Mouse (Mus musculus) limb, embryonic 13.5 days (tissue): ENCODE measurements around the gene Asdurf. TPM values are rescaled to one million over a fixed set of nuclear protein-coding genes. Genes with fewer than 3 reads are reported as not detected.

ENCODE experiments used
- ATAC-seq: fragments of 200-750 bp; cut with Nextera tagmentation; 2 replicates; pipeline ENCODE4 v1.8.0; 2017; ENCODE audit warnings: low read depth, moderate number of reproducible peaks, moderate TSS enrichment; ENCODE audit not compliant: low FRiP score
- H3K27ac ChIP-seq: fragments of 300-500 bp; sonication (generic); 2 replicates; pipeline ENCODE4 v1.5.1; 2015; ENCODE audit warnings: inconsistent platforms, mild to moderate bottlenecking, moderate library complexity
- H3K27me3 ChIP-seq: fragments of 300-500 bp; sonication (generic); 2 replicates; pipeline ENCODE4 v1.6.1; 2015; ENCODE audit warnings: mild to moderate bottlenecking, inconsistent platforms
- H3K36me3 ChIP-seq: fragments of 300-500 bp; sonication (generic); 2 replicates; pipeline ENCODE4 v1.6.1; 2015; ENCODE audit warnings: inconsistent platforms, mild to moderate bottlenecking, moderate library complexity
- H3K4me1 ChIP-seq: fragments of 300-500 bp; sonication (generic); 2 replicates; pipeline ENCODE4 v1.6.1; 2015; ENCODE audit warnings: inconsistent platforms
- H3K4me2 ChIP-seq: fragments of 300-500 bp; sonication (generic); replicated peaks from 2 replicates; pipeline ENCODE4 v1.6.1; 2015; ENCODE audit warnings: inconsistent platforms, mild to moderate bottlenecking, moderate library complexity
- H3K4me3 ChIP-seq: fragments of 300-500 bp; sonication (generic); 2 replicates; pipeline ENCODE4 v1.5.1; 2015; ENCODE audit warnings: moderate library complexity, mild to moderate bottlenecking, inconsistent platforms
- H3K9ac ChIP-seq: fragments of 300-500 bp; sonication (generic); 2 replicates; pipeline ENCODE4 v1.6.1; 2015; ENCODE audit warnings: mild to moderate bottlenecking, inconsistent platforms
- H3K9me3 ChIP-seq: fragments of 300-500 bp; sonication (generic); 2 replicates; pipeline ENCODE4 v1.6.1; 2016; ENCODE audit warnings: inconsistent platforms
- WGBS: fragments of 180-500 bp; shearing (Covaris S2); methylation state at CpG from one replicate; pipeline ENCODE4 v1.1.7; 2015; 5-methylcytosine and 5-hydroxymethylcytosine counted together
- polyA plus RNA-seq: library from polyadenylated mRNA; unstranded; fragments of >200 nt; fragmentation: Nextera tagmentation; extraction: Ambion mirVana; gene quantifications from 2 replicates; pipeline ENCODE4 v1.2.1, GENCODE M21; 2015

Asdurf gene
- polyA plus RNA-seq, 1 experiment from 2014 or later: 1.2 TPM

DNA sequence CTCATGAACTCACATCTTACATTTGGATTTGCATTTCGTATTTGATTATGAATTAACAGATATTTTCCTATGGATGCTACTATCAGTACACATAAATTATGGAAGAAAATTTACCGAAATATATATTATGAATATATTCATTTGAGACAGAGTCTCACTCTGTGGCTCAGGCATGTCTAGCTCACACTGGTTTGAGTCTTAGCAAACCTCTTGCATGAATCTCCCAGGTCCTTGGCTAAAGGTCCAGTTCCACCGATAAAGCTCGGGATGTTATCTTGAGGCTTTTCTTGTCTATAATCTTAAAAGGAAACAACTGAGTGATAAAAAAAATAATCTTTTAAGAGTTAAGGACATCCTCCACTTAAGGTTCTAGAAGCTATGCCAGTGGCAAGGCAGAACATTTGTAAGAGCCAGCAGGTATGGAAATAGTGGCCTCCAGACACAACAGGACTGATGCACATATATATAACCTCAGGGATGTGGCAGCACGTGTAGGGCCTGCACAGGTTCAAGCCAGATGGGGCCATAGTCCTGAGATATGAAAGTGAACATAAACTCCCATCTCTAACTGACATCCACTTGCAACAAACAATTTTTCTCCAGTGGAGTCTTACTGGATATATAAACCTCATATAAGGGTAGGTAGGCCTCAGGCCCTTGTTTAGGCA, 27.5 kb downstream of the Asdurf start:
- Histone ChIP-seq H3K27me3 (no peaks in the 10 kb centered on the region), H3K4me1 (no peaks in the 10 kb centered on the region), H3K9ac (no peak overlapping the region), H3K36me3 (peaks cover 7% of the 10 kb centered on the region), H3K4me3 (no peak overlapping the region), H3K9me3 (no peaks in the 10 kb centered on the region), H3K27ac (no peak overlapping the region), H3K4me2 (no peak overlapping the region)
- no peak for ATAC-seq
- 92% methylated on average over 5 of the region's 5 CpGs for WGBS

DNA sequence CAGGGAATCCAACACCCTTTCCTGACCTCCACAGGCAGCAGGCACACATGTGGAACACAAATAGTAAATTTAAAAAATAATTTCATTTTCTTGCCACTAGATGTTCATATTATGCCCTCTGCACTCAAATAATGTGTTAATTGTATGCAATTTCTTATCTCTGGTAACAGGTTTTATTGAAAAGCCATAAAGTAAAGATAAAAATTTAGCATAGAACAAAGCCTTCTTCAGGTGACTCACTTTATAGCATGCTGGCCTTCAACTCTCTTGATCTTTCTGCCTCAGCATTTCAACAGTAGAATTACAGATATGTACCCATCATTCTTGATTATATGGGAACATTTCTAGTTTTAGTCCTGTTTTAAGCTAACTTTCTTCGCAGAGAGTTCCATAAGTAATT, 28.1 kb downstream of the Asdurf start:
- Histone ChIP-seq H3K4me1 (no peaks in the 10 kb centered on the region), H3K4me3 (no peak overlapping the region), H3K4me2 (no peak overlapping the region), H3K9ac (no peak overlapping the region), H3K36me3 (peaks cover 7% of the 10 kb centered on the region), H3K9me3 (no peaks in the 10 kb centered on the region), H3K27me3 (no peaks in the 10 kb centered on the region), H3K27ac (no peak overlapping the region)
- ATAC-seq: no peak
- 95% methylated on average over 1 of the region's 1 CpGs for WGBS

DNA sequence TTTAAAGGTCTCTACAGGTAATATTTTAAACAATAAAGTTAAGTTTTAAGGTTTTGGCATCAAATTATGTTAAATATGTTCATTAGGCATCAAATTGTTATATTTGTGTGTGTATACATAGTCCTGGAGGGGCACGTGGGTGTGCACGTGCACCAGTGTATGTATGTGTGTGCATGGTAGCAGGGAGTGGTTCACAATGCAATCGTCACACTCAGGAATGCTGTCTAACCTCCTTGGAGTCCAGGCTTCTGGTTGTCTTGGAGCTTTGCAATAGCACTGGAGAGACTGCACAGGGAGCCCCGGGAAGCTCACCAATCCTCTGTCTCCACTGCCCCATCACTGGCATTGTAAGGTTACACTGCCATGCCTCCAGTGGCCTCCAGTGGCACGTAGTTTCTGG, 29.2 kb downstream of the Asdurf start:
- Histone ChIP-seq H3K27me3 (no peaks in the 10 kb centered on the region), H3K4me3 (no peak overlapping the region), H3K4me1 (no peaks in the 10 kb centered on the region), H3K9me3 (no peaks in the 10 kb centered on the region), H3K27ac (no peak overlapping the region), H3K36me3 (peaks cover 12% of the 10 kb centered on the region), H3K9ac (no peak overlapping the region), H3K4me2 (no peak overlapping the region)
- no peak for ATAC-seq
- WGBS: 92% methylated on average over 5 of the region's 5 CpGs

DNA sequence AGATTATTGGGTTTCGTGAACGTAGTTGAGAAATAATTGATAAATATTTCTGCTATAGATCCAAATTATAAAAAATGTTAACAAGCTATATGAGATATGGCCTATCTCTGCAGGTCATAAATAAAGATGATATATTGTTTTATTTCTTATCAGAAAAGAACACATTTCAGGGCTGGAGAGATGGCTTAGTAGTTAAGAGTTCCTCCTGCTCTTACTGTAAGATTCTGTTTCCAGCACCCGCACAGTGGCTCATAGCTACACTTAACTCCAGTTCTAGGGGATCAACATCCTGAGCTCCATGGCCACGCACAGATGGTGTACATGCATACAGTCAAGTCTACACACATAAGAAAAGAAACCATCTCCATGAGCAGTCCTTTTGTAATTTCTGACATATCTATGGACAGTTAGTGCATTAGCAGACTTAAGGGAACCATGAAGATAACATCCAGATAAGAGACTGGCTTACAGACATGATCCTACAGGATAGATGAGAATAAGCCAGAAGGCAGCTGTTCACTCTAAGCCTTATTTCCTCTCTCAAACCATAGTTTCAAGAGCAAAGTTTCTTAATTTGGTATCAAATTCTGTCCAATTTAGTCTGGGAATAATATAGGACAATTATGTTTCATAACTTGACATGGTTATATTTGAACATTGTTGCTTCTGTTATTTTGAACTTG, 30.6 kb downstream of the Asdurf start:
- no peak for ATAC-seq
- peaks cover 20% of the 10 kb centered on the region for H3K36me3 ChIP-seq
- no peak overlapping the region for H3K27ac ChIP-seq
- H3K4me2 ChIP-seq: no peak overlapping the region
- H3K4me1 ChIP-seq: no peaks in the 10 kb centered on the region
- no peaks in the 10 kb centered on the region for H3K9me3 ChIP-seq
- 93% methylated on average over 4 of the region's 4 CpGs for WGBS
- H3K9ac ChIP-seq: no peak overlapping the region
- no peaks in the 10 kb centered on the region for H3K27me3 ChIP-seq
- no peak overlapping the region for H3K4me3 ChIP-seq

DNA sequence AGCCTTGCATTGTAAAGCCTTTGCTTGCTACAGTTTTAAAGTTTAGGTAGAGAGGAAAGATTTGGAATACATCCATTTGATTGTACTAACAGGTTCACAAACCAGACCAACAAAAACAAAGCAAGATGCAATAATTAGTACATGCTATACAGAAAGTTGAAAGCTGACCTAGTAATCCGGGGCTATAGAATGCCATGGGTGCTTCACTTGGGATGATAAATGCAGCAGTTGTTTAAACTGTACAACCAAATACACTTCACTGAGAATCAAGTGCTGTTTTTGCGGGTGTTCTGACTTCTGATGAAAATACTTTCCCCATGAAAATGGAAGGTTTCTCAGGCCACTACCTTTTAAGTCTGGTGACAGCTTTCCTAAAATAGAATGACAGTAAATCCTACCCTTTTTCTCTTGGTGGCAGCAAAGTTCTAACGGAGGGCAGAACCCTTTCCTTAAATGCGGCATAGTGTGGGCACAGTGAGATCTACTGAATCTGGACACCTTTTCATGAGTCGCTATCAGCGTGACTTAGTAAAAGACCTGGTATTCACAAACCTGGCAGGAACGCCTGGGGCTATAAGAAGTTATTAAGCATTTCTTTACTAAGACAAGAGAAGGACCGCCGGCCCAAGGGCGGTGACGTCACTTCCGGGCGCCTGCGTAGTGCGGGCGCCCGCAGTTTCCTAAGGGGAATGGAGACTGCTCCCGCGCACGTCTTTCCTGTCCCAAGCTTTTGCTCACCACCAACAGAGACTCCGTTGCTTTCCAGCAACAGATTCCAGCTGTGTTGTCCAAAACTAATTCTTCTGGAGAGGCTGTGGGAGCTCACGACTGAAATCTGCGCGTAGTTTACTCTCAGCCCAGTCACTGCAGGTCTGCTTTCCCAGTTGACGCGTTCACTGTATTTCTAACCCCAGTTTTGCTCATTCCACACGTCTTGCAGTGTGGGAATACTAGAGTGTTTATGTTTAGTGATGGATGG, 39.1 kb downstream of the Asdurf start, which contains the start of gene Osgepl1:
TSS of gene Osgepl1 (plus strand) at position 636 of the 979 bp plus-strand sequence.
- Histone ChIP-seq H3K27ac (peak within 1 kb of the TSS; percentile 76), H3K9me3 (no peaks in the 10 kb centered on the region), H3K4me3 (peak within 1 kb of the TSS; percentile 58), H3K36me3 (peaks cover 14% of the 10 kb centered on the region), H3K4me1 (no peaks in the 10 kb centered on the region), H3K4me2 (peak within 1 kb of the TSS; percentile 68), H3K9ac (peak within 1 kb of the TSS; percentile 73), H3K27me3 (no peaks in the 10 kb centered on the region)
- 3% methylated on average over 27 of the region's 27 CpGs for WGBS
- ATAC-seq: peak; percentile 96

DNA sequence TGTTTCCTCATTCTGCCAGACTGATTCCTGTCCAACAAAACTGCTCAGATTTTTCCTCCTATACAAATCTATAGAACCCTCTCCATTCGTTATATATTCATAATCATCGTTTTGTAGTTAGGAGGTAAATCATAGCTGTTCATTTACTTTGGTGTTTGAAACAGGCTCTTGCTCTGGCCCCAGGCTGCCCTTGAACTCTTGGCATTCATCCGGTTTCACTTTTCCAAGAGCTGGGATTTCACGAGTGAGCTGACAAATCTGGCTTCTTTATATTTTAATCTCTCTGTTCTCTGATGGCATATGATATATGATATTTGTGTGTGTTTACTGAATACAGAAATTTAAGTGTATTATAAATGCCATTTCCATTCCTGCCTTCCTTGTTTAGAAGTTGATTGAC, 51.9 kb downstream of the Asdurf start:
- peaks cover 9% of the 10 kb centered on the region for H3K36me3 ChIP-seq
- H3K9me3 ChIP-seq: no peaks in the 10 kb centered on the region
- 79% methylated on average over 4 of the region's 4 CpGs for WGBS
- H3K4me3 ChIP-seq: no peak overlapping the region
- H3K4me1 ChIP-seq: peaks cover 13% of the 10 kb centered on the region
- H3K4me2 ChIP-seq: no peak overlapping the region
- H3K27me3 ChIP-seq: no peaks in the 10 kb centered on the region
- no peak overlapping the region for H3K9ac ChIP-seq
- H3K27ac ChIP-seq: no peak overlapping the region
- ATAC-seq: no peak

Other genes with a start within 250 kb of the Asdurf start
- gene 1700019A02Rik, start 165.0 kb downstream of the Asdurf start, polyA plus RNA-seq: not detected in 2 replicates
- 24.3 and 26.6 TPM in 2 replicates for gene Pms1, start 55.6 kb downstream of the Asdurf start, polyA plus RNA-seq
- 45.8 and 46.7 TPM in 2 replicates for gene Ormdl1, start 55.5 kb downstream of the Asdurf start, polyA plus RNA-seq
- gene Gm28778, start 55.5 kb downstream of the Asdurf start, polyA plus RNA-seq: not detected in 2 replicates
- gene Osgepl1, start 39.0 kb downstream of the Asdurf start, polyA plus RNA-seq: 19.3 and 19.5 TPM in 2 replicates
- 1.2 and 1.3 TPM in 2 replicates for gene Gm28551, start within 50 bp of the Asdurf start, polyA plus RNA-seq
- gene Asnsd1, start 133 bp upstream of the Asdurf start, polyA plus RNA-seq: 81.0 and 88.6 TPM in 2 replicates